Mouse (Mus musculus) embryo, embryonic 10 days (tissue): Measurements from ENCODE around the gene Pck1.

Experiments
- DNase-seq: peaks from one replicate; pipeline ENCODE4 v3.0.0-alpha.2; 2015; ENCODE audit warnings: low spot score

The Pck1 gene

GRCm38 (mm10) chr2:173148001-173148400 lies 4.8 kb upstream of the Pck1 start:
- no peak for DNase-seq

GRCm38 (mm10) chr2:173151352-173151751 lies 1.5 kb upstream of the Pck1 start:
- DNase-seq, result no peak

GRCm38 (mm10) chr2:173151784-173152284 lies 1.0 kb upstream of the Pck1 start:
- no peak for DNase-seq

DNA sequence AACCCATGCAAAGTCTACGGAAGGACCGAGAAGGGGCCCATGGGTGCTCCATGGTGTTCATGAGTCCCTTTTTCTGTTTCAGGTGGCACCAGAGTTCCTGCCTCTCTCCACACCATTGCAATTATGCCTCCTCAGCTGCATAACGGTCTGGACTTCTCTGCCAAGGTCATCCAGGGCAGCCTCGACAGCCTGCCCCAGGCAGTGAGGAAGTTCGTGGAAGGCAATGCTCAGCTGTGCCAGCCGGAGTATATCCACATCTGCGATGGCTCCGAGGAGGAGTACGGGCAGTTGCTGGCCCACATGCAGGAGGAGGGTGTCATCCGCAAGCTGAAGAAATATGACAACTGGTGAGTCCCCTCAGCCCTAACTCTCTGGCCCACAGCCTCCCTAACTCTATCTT lies 418 bp downstream of the Pck1 start:
- no peak for DNase-seq

DNA sequence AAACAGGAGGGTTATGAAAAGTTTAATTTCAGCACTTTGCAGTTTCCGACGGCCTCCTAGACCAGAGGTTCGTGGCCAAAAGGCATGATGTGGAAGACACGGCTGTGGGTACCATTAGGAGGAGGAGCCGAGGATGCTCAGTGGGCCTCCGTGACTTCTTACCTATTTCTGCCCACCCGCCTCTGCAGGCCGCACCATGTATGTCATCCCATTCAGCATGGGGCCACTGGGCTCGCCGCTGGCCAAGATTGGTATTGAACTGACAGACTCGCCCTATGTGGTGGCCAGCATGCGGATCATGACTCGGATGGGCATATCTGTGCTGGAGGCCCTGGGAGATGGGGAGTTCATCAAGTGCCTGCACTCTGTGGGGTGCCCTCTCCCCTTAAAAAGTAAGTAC lies 1.7 kb downstream of the Pck1 start:
- no peak for DNase-seq

DNA sequence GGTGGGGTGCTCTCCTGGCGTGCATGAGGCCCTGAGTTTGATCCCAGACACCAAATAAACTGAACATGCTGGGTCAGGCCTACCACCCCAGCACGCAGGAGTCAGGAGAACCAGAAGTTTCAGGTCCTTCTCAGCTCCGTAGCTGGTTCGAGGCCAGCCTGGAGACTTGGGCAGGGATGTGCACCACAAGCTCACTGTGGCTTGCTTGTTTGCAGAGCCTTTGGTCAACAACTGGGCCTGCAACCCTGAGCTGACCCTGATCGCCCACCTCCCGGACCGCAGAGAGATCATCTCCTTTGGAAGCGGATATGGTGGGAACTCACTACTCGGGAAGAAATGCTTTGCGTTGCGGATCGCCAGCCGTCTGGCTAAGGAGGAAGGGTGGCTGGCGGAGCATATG lies 2.1 kb downstream of the Pck1 start:
- DNase-seq, result no peak

DNA sequence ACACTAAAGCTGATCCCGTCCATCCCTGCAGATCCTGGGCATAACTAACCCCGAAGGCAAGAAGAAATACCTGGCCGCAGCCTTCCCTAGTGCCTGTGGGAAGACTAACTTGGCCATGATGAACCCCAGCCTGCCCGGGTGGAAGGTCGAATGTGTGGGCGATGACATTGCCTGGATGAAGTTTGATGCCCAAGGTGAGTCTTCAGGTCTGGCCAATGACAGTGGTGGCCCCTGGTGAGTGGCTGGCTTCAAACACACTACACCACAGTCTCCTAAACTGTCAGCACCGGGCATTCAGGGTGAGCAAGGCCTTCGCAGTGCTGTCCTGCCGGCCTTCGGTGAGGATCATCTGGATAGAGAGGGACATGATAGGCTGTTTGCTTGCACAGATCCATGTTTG lies 3.1 kb downstream of the Pck1 start:
- DNase-seq, result no peak

DNA sequence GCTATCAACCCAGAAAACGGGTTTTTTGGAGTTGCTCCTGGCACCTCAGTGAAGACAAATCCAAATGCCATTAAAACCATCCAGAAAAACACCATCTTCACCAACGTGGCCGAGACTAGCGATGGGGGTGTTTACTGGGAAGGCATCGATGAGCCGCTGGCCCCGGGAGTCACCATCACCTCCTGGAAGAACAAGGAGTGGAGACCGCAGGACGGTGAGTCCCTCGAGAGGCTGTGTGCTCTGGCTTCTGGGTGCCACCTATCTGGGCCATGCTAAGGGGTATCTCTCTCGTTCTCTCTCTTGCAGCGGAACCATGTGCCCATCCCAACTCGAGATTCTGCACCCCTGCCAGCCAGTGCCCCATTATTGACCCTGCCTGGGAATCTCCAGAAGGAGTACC lies 4.1 kb downstream of the Pck1 start:
- no peak for DNase-seq

DNA sequence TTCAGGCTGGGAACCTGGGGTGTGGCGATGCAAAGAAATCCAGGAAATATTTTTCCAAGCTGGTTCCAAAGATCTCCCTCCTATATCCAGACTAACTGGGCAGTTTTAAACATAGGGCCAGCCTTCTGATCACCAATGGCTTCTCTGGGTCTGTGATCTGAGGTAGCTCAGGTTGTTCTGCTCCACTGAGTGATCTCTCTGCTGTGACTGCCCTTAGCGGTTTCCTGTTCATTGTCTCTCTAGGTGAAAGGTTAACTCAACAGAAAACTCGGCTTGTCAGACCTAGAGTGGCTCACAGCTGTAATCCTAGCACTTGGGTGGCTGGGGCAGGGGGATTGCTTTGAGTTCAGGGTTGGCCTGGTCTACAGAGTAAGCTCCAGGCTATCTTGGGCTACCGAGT lies 4.5 kb downstream of the Pck1 start:
- no peak for DNase-seq

DNA sequence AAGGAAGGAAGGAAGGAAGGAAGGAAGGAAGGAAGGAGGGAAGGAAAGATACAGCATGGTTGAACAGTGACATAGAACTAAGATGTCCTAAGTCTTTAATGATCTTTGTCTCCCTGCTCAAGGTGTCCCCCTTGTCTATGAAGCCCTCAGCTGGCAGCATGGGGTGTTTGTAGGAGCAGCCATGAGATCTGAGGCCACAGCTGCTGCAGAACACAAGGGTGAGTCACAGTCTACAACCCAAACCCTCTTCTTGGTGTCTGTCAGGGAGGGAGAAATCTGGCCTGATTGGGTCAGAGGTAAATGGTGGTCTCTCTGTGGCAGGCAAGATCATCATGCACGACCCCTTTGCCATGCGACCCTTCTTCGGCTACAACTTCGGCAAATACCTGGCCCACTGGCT lies 5.0 kb downstream of the Pck1 start:
- no peak for DNase-seq

DNA sequence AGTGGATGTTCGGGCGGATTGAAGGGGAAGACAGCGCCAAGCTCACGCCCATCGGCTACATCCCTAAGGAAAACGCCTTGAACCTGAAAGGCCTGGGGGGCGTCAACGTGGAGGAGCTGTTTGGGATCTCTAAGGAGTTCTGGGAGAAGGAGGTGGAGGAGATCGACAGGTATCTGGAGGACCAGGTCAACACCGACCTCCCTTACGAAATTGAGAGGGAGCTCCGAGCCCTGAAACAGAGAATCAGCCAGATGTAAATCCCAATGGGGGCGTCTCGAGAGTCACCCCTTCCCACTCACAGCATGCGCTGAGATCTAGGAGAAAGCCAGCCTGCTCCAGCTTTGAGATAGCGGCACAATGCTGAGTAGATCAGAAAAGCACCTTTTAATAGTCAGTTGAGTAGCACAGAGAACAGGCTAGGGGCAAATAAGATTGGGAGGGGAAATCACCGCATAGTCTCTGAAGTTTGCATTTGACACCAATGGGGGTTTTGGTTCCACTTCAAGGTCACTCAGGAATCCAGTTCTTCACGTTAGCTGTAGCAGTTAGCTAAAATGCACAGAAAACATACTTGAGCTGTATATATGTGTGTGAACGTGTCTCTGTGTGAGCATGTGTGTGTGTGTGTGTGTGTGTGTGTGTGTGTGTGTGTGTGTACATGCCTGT lies 5.7 kb downstream of the Pck1 start:
- no peak for DNase-seq

GRCm38 (mm10) chr2:173159354-173160311 lies 6.8 kb downstream of the Pck1 start:
- peak; percentile 90 for DNase-seq

DNA sequence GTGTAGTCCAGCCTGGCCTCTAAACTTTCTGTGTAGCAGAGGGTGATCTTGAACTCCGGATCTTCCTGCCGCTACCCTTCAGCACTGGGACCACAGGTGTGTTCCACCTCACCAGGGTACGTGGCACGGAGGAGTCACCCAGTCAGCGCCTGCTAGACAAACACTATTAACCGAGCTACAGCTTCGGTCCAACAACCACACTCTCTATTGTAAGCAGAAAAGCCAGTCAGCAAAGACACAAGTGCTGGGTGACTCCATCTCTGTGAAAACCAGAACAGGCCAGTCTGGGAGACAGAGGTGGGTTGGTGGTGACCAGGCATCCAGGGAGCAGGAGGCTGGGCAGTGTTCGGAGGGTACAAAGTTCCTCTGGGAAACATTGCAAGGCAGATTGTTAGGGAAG lies 10.5 kb downstream of the Pck1 start:
- no peak for DNase-seq

- no peak for DNase-seq
Measured at GRCm38 (mm10) chr2:173164358-173164757, 11.5 kb downstream of the Pck1 start.

- no peak for DNase-seq
Measured at GRCm38 (mm10) chr2:173164946-173165345, 12.1 kb downstream of the Pck1 start.

DNA sequence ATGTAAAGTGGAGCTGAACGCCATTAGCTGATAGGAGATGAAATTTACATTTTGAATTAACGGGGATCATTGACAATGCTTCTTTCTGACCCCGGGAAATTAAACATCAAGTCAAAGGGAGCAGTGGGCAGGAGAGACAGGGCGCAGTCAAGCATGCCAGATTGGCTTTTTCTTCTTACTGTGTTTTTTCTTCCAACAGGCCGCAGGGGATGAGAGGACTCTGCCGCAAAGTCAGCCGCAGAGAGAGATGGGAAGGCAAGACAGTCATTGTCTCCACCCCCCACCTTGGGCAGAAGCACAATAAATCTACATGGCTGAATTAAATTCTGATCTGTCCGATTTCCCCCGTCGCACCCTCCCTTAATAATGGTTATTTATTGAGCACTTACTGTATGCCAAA lies 12.5 kb downstream of the Pck1 start:
- no peak for DNase-seq

- no peak for DNase-seq
Measured at GRCm38 (mm10) chr2:173168411-173168851, 15.6 kb downstream of the Pck1 start.

- no peak for DNase-seq
Measured at GRCm38 (mm10) chr2:173170081-173170480, 17.2 kb downstream of the Pck1 start.

DNA sequence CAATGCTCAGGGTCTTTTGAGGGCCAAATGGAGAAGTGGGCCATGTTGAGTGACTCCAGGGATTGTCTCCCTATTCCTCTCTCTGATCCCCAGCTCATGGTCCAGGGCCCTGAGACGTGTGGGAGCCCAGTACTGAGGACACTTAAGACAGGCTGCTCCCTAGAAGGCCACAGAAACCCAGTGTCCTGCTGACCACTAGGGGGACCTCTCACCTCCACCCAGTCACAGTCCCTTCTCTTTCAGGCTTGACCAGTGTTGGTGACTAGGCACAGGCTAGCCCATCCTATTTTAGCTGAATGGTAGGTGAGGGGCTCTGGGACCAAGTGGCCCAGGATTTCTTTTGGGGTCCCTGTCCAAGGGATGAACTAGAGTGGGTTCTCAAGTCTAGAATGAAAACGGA lies 17.9 kb downstream of the Pck1 start:
- DNase-seq, result no peak

- peak; percentile 86 for DNase-seq
Measured at GRCm38 (mm10) chr2:173171470-173171869, 18.6 kb downstream of the Pck1 start.

DNA sequence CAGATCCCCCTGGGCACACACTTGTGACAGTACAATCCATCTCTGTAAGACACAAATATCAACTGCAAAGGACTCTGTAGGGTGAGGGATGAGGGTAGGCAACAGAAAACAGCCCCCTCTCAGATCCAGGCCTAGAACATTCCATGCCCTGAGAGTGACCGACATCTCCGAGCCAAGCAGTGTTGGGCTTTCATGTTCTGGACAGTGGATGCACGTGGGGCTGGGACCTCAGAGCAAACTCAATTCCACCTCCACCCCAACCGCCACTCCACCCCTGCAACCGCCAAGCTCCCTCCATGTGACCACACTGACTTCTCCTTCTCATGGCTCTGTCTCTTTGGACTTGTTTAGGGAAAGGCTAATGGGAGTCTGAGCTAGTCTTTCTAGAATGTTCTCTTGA lies 19.1 kb downstream of the Pck1 start:
- DNase-seq, result no peak

DNA sequence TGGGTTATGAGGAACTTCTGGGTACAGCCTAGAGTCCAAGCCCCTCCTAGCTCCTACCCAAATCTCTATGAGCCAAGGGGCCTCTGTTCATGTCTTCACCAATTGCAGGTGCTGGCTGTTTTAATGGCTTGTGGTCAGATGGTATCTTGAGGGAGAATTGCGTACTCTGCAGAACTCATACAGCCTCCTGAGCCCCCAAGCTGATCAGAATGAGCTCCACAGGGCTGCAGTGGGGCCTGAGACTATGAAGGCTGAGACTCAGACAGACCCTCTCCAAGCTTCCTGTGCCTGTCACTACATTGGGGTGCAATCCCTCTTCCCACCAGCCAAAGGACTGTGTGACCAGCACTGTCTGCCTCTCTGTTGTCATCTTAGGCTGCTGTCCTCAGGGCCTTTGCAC lies 19.5 kb downstream of the Pck1 start:
- no peak for DNase-seq

GRCm38 (mm10) chr2:173173008-173173407 lies 20.2 kb downstream of the Pck1 start:
- peak; percentile 85 for DNase-seq
